Mouse (Mus musculus) C2C12 (cell line): Measurements from ENCODE around the gene Fhit. TPM values are rescaled to one million over a fixed set of nuclear protein-coding genes. Genes with fewer than 3 reads are reported as not detected.

Experiments used
- H3K27me3 ChIP-seq: one replicate; pipeline ENCODE4 v1.6.1; 2011; ENCODE audit not compliant: control insufficient read depth, insufficient read depth, insufficient read length
- H3K36me3 ChIP-seq: one replicate; pipeline ENCODE4 v1.6.1; 2011; ENCODE audit not compliant: control insufficient read depth, insufficient read depth
- H3K4me3 ChIP-seq: one replicate; pipeline ENCODE4 v1.5.1; 2011; ENCODE audit warnings: mild to moderate bottlenecking, control low read depth; ENCODE audit not compliant: poor library complexity, insufficient read depth, severe bottlenecking
- H3K79me2 ChIP-seq: one replicate; pipeline ENCODE4 v1.6.1; 2011; ENCODE audit not compliant: control insufficient read depth, insufficient read depth
- H3K79me3 ChIP-seq: one replicate; pipeline ENCODE4 v1.6.1; 2011; ENCODE audit warnings: low read depth, control low read depth
- H3ac ChIP-seq: one replicate; pipeline ENCODE3; 2011; ENCODE audit warnings: low read depth; ENCODE audit not compliant: control insufficient read depth, insufficient read length
- CEBPB ChIP-seq: IDR thresholded peaks from one replicate; pipeline ENCODE4 v1.6.1; 2011; ENCODE audit warnings: low read depth, mild to moderate bottlenecking, control low read depth, moderate library complexity
- CTCF ChIP-seq: IDR thresholded peaks from one replicate; pipeline ENCODE4 v1.5.1; 2011; ENCODE audit not compliant: control insufficient read depth, insufficient read depth, insufficient read length
- FOSL1 ChIP-seq: IDR thresholded peaks from one replicate; pipeline ENCODE4 v1.8.0; 2011; ENCODE audit warnings: mild to moderate bottlenecking, low read length; ENCODE audit not compliant: poor library complexity, insufficient read depth, severe bottlenecking
- MAX ChIP-seq: IDR thresholded peaks from one replicate; pipeline ENCODE4 v1.6.1; 2011; ENCODE audit warnings: mild to moderate bottlenecking, control low read depth
- MYOD1 ChIP-seq: IDR thresholded peaks from one replicate; pipeline ENCODE4 v1.6.1; 2011; ENCODE audit warnings: low read depth; ENCODE audit not compliant: control insufficient read depth, insufficient read length
- MYOG ChIP-seq: IDR thresholded peaks from one replicate; pipeline ENCODE4 v1.6.1; 2011; ENCODE audit not compliant: control insufficient read depth, insufficient read length; ENCODE audit errors: extremely low read depth
- USF1 ChIP-seq: IDR thresholded peaks from one replicate; pipeline ENCODE4 v1.6.1; 2011; ENCODE audit warnings: low read depth, mild to moderate bottlenecking, control low read depth, moderate library complexity
- polyA plus RNA-seq: library from polyadenylated mRNA; unstranded; fragments of >200 nt; fragmentation: generic; extraction: Trizol; gene quantifications from one replicate; pipeline ENCODE4 v1.2.1, GENCODE M21; 2012; ENCODE audit warnings: missing spikeins

The Fhit gene
- polyA plus RNA-seq, 1 experiment = not detected

DNA sequence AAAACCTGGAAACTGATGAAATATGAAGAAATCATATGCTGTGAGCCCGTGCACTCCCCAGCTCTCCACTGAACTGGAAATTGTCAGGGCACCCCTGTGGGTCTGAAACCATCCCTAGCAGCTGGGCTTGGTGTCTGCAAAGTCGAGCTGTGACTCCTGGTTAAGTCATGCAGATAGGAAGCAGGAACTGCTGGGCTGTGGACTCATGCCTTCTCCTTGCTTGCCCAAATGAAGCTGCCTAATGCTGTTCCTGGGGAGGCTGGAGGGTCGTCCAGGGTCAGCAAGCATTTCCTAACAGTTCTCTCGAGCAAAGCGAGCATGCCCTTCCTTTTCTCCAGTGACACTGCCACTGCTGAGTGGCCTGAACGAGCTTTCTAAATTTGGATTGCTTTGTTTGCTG lies 607.1 kb downstream of the Fhit start:
- Histone ChIP-seq H3K79me3 (no peaks in the 10 kb centered on the region), H3K36me3 (no peaks in the 10 kb centered on the region), H3K27me3 (no peaks in the 10 kb centered on the region), H3ac (no peak overlapping the region), H3K4me3 (no peak overlapping the region), H3K79me2 (no peaks in the 10 kb centered on the region)
- TF ChIP-seq MAX (no peak), MYOG (no peak), USF1 (no peak), FOSL1 (no peak), MYOD1 (no peak), CEBPB (no peak), CTCF (no peak)

DNA sequence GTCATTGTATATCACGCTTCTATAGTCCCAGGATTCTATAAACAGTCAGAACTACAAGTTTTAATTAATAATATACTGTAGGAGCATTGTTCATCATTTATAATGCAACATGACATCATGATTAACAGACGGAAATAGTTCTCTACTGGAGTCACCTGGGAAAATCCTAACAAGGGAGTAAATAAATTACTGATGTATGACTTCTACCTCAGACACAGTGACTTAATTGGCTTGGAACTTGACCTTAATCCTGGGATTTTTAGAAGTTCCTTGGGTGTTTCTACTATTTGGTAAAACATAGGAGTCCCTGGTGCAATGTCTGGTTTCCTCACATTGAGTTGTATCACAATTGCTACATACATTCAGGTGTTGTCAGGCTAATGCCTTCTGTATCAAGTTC lies 613.2 kb downstream of the Fhit start:
- no peak for TF ChIP-seq FOSL1
- no peak for TF ChIP-seq MAX
- no peak for TF ChIP-seq USF1
- TF ChIP-seq CEBPB = no peak
- TF ChIP-seq MYOG = no peak
- TF ChIP-seq MYOD1 = no peak
- TF ChIP-seq CTCF = no peak
- Histone ChIP-seq H3K36me3 (no peaks in the 10 kb centered on the region), H3K27me3 (no peaks in the 10 kb centered on the region), H3K79me3 (no peaks in the 10 kb centered on the region), H3K4me3 (no peak overlapping the region), H3K79me2 (no peaks in the 10 kb centered on the region), H3ac (no peak overlapping the region)

- Histone ChIP-seq H3K79me3 (no peaks in the 10 kb centered on the region), H3K4me3 (no peak overlapping the region), H3K36me3 (no peaks in the 10 kb centered on the region), H3K27me3 (no peaks in the 10 kb centered on the region), H3K79me2 (no peaks in the 10 kb centered on the region), H3ac (no peak overlapping the region)
- TF ChIP-seq MYOD1 (no peak), CTCF (no peak), CEBPB (no peak), FOSL1 (no peak), MYOG (no peak), USF1 (no peak), MAX (no peak)
Observed at GRCm38 (mm10) chr14:10545916-10546315, 615.9 kb downstream of the Fhit start.

DNA sequence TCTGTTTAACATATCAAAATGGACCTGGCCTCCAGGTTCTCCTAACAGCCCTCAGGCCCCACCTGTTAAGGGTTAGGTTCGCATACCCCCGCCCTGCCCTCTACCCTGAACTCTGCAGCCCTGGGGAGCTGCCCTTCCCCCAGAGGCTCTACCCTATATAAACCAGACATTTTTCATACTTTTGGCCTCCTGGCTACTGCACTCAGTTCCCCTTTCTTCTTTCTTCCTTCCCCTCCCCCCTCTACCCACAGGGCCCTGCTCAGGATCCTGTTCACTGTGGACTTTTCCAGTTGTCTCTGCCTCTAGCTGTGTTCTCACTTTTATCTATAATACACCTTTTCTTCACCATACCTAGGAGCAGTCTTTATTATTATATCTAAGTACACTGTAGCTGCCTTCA lies 627.0 kb downstream of the Fhit start:
- no peak overlapping the region for H3ac ChIP-seq
- no peak overlapping the region for H3K4me3 ChIP-seq
- H3K36me3 ChIP-seq = no peaks in the 10 kb centered on the region
- H3K27me3 ChIP-seq = no peaks in the 10 kb centered on the region
- H3K79me2 ChIP-seq = no peaks in the 10 kb centered on the region
- no peaks in the 10 kb centered on the region for H3K79me3 ChIP-seq
- TF ChIP-seq CEBPB (no peak), MYOD1 (no peak), MYOG (no peak), USF1 (no peak), MAX (no peak), CTCF (no peak), FOSL1 (no peak)

DNA sequence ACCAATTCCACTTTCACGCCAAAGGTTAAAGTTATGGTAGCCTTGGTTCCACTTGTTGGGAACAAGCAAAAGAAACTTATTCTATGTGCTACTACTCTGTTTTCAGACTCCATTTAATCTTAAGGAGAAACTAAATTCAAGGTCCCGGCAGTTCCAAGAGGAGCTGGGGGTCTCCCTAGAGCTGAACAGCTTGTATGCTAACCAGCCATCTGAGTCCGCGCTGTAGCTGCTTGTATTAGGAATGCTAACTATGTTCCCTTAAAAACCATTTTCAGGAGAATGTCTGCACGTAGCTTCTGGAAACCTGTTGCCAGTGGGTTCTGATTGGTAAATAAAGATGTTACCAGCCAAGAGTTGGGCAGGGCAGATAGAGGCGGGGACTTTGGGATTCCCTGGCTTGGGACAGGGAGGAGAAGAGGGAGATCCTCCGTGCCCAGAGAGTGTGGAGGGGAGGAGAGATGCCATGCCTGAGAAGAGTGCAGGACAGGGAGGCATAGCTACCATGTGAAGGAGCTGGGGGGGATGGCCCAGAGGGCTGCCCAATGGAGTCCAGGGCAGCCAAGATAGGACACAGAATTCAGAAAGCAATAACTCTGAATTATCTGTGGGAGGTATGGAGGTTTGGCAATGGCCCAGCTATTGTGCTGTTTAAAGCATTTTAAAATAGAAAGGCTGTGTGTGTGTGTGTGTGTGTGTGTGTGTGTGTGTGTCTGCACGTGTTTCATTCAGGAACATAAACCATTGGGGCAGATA lies 629.9 kb downstream of the Fhit start:
- Histone ChIP-seq H3K4me3 (no peak overlapping the region), H3K79me2 (no peaks in the 10 kb centered on the region), H3K36me3 (no peaks in the 10 kb centered on the region), H3K79me3 (no peaks in the 10 kb centered on the region), H3ac (no peak overlapping the region), H3K27me3 (no peaks in the 10 kb centered on the region)
- TF ChIP-seq MYOG = no peak
- no peak for TF ChIP-seq MYOD1
- no peak for TF ChIP-seq MAX
- TF ChIP-seq USF1 = no peak
- no peak for TF ChIP-seq CTCF
- no peak for TF ChIP-seq FOSL1
- TF ChIP-seq CEBPB = no peak
